Mouse (Mus musculus): ENCODE results near the gene Apoa1. TPM values are rescaled to one million over a fixed set of nuclear protein-coding genes. Genes with fewer than 3 reads are reported as not detected.

The Apoa1 gene
- not detected for total RNA-seq (2021)
- long read RNA-seq, experiment 1: 0 reads
- long read RNA-seq, experiment 2: 0 reads

GRCm38 (mm10) chr9:46228491-46228890, at the start of gene Apoa1:
Gene Apoa1, plus strand, starts transcription at chr9:46228580.
- no peak for DNase-seq
- intact Hi-C loops (cut with DNase I; ENCODE audit: low total_unique reads): no loop called here

GRCm38 (mm10) chr9:46178595-46178994, 49.8 kb upstream of the Apoa1 start:
- no peak for DNase-seq
- intact Hi-C loops (cut with DNase I; ENCODE audit: low total_unique reads): no loop called here

GRCm38 (mm10) chr9:46181297-46181696, 47.1 kb upstream of the Apoa1 start:
- intact Hi-C loops (cut with DNase I; ENCODE audit: low total_unique reads): no loop called here
- no peak for DNase-seq

GRCm38 (mm10) chr9:46184542-46184941, 43.8 kb upstream of the Apoa1 start:
- no peak for DNase-seq
- intact Hi-C loops (cut with DNase I; ENCODE audit: low total_unique reads): no loop called here

- no peak for DNase-seq
- intact Hi-C loops (cut with DNase I; ENCODE audit: low total_unique reads): no loop called here
Measured at GRCm38 (mm10) chr9:46185191-46185590, 43.2 kb upstream of the Apoa1 start.

- no peak for DNase-seq
- intact Hi-C loops (cut with DNase I; ENCODE audit: low total_unique reads): no loop called here
Measured at GRCm38 (mm10) chr9:46186387-46186786, 42.0 kb upstream of the Apoa1 start.

GRCm38 (mm10) chr9:46188370-46188769, 40.0 kb upstream of the Apoa1 start:
- intact Hi-C loops (cut with DNase I; ENCODE audit: low total_unique reads): no loop called here
- DNase-seq: no peak

GRCm38 (mm10) chr9:46188956-46189355, 39.4 kb upstream of the Apoa1 start:
- intact Hi-C loops (cut with DNase I; ENCODE audit: low total_unique reads): no loop called here
- DNase-seq: no peak

- DNase-seq: no peak
- intact Hi-C loops (cut with DNase I; ENCODE audit: low total_unique reads): no loop called here
Measured at GRCm38 (mm10) chr9:46189381-46189780, 39.0 kb upstream of the Apoa1 start.

- DNase-seq: no peak
- intact Hi-C loops (cut with DNase I; ENCODE audit: low total_unique reads): loop anchor here (5.0 kb wide), 1 partner anchor 184 kb away; no protein-coding TSS in a partner anchor
Measured at GRCm38 (mm10) chr9:46191234-46191633, 37.1 kb upstream of the Apoa1 start.

- DNase-seq: no peak
- intact Hi-C loops (cut with DNase I; ENCODE audit: low total_unique reads): loop anchor here (5.0 kb wide), 1 partner anchor 184 kb away; no protein-coding TSS in a partner anchor
Measured at GRCm38 (mm10) chr9:46191644-46192043, 36.7 kb upstream of the Apoa1 start.

- no peak for DNase-seq
- intact Hi-C loops (cut with DNase I; ENCODE audit: low total_unique reads): loop anchor here (5.0 kb wide), 1 partner anchor 185 kb away; no protein-coding TSS in a partner anchor
Measured at GRCm38 (mm10) chr9:46192642-46193041, 35.7 kb upstream of the Apoa1 start.

GRCm38 (mm10) chr9:46194809-46195208, 33.6 kb upstream of the Apoa1 start:
- no peak for DNase-seq
- intact Hi-C loops (cut with DNase I; ENCODE audit: low total_unique reads): loop anchor here (5.0 kb wide), 1 partner anchor 188 kb away; no protein-coding TSS in a partner anchor

- DNase-seq: no peak
- intact Hi-C loops (cut with DNase I; ENCODE audit: low total_unique reads): no loop called here
Measured at GRCm38 (mm10) chr9:46196699-46197169, 31.6 kb upstream of the Apoa1 start.

- intact Hi-C loops (cut with DNase I; ENCODE audit: low total_unique reads): no loop called here
- peak; percentile 27 for DNase-seq
Measured at GRCm38 (mm10) chr9:46198461-46198860, 29.9 kb upstream of the Apoa1 start.

- no peak for DNase-seq
- intact Hi-C loops (cut with DNase I; ENCODE audit: low total_unique reads): no loop called here
Measured at GRCm38 (mm10) chr9:46198936-46199335, 29.4 kb upstream of the Apoa1 start.

- intact Hi-C loops (cut with DNase I; ENCODE audit: low total_unique reads): no loop called here
Measured at GRCm38 (mm10) chr9:46199609-46200008, 28.8 kb upstream of the Apoa1 start.

GRCm38 (mm10) chr9:46206834-46207500, 21.4 kb upstream of the Apoa1 start:
- intact Hi-C loops (cut with DNase I; ENCODE audit: low total_unique reads): no loop called here
- DNase-seq: no peak

More at GRCm38 (mm10) chr9:46199609-46200008, 28.8 kb upstream of the Apoa1 start:
- DNase-seq: no peak

GRCm38 (mm10) chr9:46207501-46207869, 20.9 kb upstream of the Apoa1 start:
- DNase-seq: no peak
- intact Hi-C loops (cut with DNase I; ENCODE audit: low total_unique reads): no loop called here

- no peak for DNase-seq
- intact Hi-C loops (cut with DNase I; ENCODE audit: low total_unique reads): no loop called here
Measured at GRCm38 (mm10) chr9:46208401-46208974, 19.9 kb upstream of the Apoa1 start.

GRCm38 (mm10) chr9:46210473-46210872, 17.9 kb upstream of the Apoa1 start:
- no peak for DNase-seq
- intact Hi-C loops (cut with DNase I; ENCODE audit: low total_unique reads): no loop called here
